Mouse (Mus musculus) heart, embryonic 10.5 days (tissue): ENCODE results near the gene Sema3g. TPM values are rescaled to one million over a fixed set of nuclear protein-coding genes. Genes with fewer than 3 reads are reported as not detected.
A peak's percentile ranks its signal among the peaks of the same experiment; 100 is the strongest.

Experiments used
- DNase-seq: peaks from one replicate; pipeline ENCODE4 v3.0.0-alpha.2; 2017; ENCODE audit warnings: low spot score
- H3K27ac ChIP-seq: fragments of 300-500 bp; sonication (generic); 2 replicates; pipeline ENCODE4 v1.5.1; 2016; ENCODE audit warnings: mild to moderate bottlenecking
- H3K27me3 ChIP-seq: fragments of 300-500 bp; sonication (generic); 2 replicates; pipeline ENCODE4 v1.6.1; 2016; ENCODE audit warnings: mild to moderate bottlenecking; ENCODE audit not compliant: poor library complexity, insufficient read depth, severe bottlenecking
- H3K36me3 ChIP-seq: fragments of 300-500 bp; sonication (generic); 2 replicates; pipeline ENCODE4 v1.6.1; 2016; ENCODE audit warnings: mild to moderate bottlenecking, moderate library complexity
- H3K4me1 ChIP-seq: fragments of 300-500 bp; sonication (generic); 2 replicates; pipeline ENCODE4 v1.6.1; 2016; ENCODE audit warnings: mild to moderate bottlenecking
- H3K4me3 ChIP-seq: fragments of 300-500 bp; sonication (generic); 2 replicates; pipeline ENCODE4 v1.5.1; 2016; ENCODE audit warnings: mild to moderate bottlenecking, moderate library complexity
- H3K9me3 ChIP-seq: fragments of 300-500 bp; sonication (generic); 2 replicates; pipeline ENCODE4 v1.6.1; 2016; ENCODE audit warnings: mild to moderate bottlenecking, moderate library complexity
- WGBS: fragments of 180-500 bp; shearing (Covaris S2); methylation state at CpG from one replicate; pipeline ENCODE4 v1.1.7; 2016; 5-methylcytosine and 5-hydroxymethylcytosine counted together
- polyA plus RNA-seq: library from polyadenylated mRNA; unstranded; fragments of >200 nt; fragmentation: Nextera tagmentation; extraction: Ambion mirVana; gene quantifications from 2 replicates; pipeline ENCODE4 v1.2.1, GENCODE M21; 2016

The Sema3g gene
- polyA plus RNA-seq, 1 experiment from 2014 or later: 0.54 TPM

DNA sequence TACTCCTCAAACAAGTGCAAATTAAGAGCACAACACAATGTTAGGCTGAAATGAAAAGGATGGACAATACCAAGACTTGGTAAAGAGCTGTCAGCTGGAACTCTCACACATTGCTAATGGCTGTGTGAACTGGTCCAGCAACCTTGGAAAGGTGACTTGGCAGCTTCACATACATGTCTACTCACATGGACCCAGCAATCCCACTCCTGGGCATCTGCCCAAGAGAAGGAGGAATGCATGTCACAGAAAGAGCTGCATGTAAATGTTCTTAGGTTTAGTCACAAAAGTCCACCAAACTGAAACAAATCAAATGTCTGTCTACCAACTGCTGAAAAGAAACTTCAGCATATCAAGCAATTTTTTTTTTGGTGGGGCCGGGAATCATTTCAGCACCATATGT is 28.3 kb downstream of the Sema3g start:
- Histone ChIP-seq H3K36me3 (no peaks in the 10 kb centered on the region), H3K27ac (no peak overlapping the region), H3K4me3 (no peak overlapping the region), H3K27me3 (no peaks in the 10 kb centered on the region), H3K4me1 (peaks cover 8% of the 10 kb centered on the region; the same call in 1 of the 2 replicates), H3K9me3 (no peaks in the 10 kb centered on the region)
- no peak for DNase-seq
- WGBS: 64% methylated on average over 1 of the region's 1 CpGs

GRCm38 (mm10) chr14:31248396-31248795 is 30.7 kb downstream of the Sema3g start:
- Histone ChIP-seq H3K27ac (no peak overlapping the region), H3K4me3 (no peak overlapping the region), H3K27me3 (no peaks in the 10 kb centered on the region), H3K9me3 (no peaks in the 10 kb centered on the region), H3K36me3 (peaks cover 10% of the 10 kb centered on the region), H3K4me1 (peaks cover 18% of the 10 kb centered on the region)
- DNase-seq: no peak
- 89% methylated on average over 6 of the region's 6 CpGs for WGBS

DNA sequence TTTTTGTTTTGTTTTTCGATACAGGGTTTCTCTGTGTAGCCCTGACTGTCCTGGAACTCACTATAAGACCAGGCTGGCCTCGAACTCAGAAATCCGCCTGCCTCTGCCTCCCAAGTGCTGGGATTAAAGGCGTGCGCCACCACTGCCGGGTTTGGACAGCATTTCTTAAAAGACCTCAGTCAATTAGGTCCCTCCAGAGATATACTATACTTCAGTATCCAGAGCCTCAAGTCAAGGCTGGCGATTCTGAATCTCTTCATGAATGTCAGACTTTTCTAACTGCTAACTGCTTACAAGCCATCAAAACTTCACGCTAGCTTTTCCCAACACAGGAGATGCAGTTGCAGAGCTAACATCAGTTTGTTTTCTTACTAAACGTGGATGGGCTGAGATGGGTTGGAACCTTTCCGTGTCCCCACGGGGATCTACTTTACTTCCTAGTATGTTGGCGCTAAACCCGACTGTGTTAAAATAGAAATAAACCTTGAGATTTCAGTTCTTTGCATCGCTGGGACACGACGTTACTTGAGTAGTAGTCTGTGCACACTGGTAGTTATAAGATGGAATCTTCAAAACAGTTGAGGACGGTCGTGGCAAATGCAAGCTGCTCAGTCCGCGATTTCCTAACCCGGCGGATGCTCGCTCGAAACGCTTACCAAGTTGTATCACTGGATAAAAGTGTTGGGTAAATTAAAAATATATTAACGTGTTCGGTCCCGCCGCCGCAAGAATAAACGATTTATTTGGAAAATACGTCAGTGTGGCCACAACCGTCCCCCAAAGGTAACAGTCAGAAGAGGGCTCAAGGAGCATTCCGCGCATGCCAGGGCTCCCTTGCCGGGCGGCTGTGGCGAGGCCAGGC is 32.8 kb downstream of the Sema3g start:
- no peak for DNase-seq
- H3K27me3 ChIP-seq: no peaks in the 10 kb centered on the region
- H3K4me3 ChIP-seq: peak overlapping the region; percentile 95
- no peaks in the 10 kb centered on the region for H3K9me3 ChIP-seq
- peaks cover 30% of the 10 kb centered on the region for H3K36me3 ChIP-seq
- peaks cover 18% of the 10 kb centered on the region for H3K4me1 ChIP-seq
- 20% methylated on average over 38 of the region's 38 CpGs for WGBS
- H3K27ac ChIP-seq: peak overlapping the region; percentile 99

- H3K4me3 ChIP-seq: peak within 1 kb of the TSS; percentile 95
- DNase-seq: peak; percentile 97
- no peaks in the 10 kb centered on the region for H3K9me3 ChIP-seq
- peak within 1 kb of the TSS; percentile 99 for H3K27ac ChIP-seq
- H3K4me1 ChIP-seq: peaks cover 18% of the 10 kb centered on the region
- WGBS: under 1% methylated on average over 70 of the region's 75 CpGs
- H3K27me3 ChIP-seq: no peaks in the 10 kb centered on the region
- peaks cover 37% of the 10 kb centered on the region for H3K36me3 ChIP-seq
Measured at GRCm38 (mm10) chr14:31251084-31251604, 33.5 kb downstream of the Sema3g start, which contains the start of the genes Phf7 and Bap1. Gene Phf7, minus strand, starts transcription at chr14:31251317. Gene Bap1, plus strand, starts transcription at chr14:31251450.

GRCm38 (mm10) chr14:31251626-31252025 is 34.0 kb downstream of the Sema3g start:
- DNase-seq: no peak
- 0% methylated on average over 18 of the region's 18 CpGs for WGBS
- peak overlapping the region; percentile 95 for H3K4me3 ChIP-seq
- peak overlapping the region; percentile 99 for H3K27ac ChIP-seq
- H3K36me3 ChIP-seq: peaks cover 42% of the 10 kb centered on the region
- no peaks in the 10 kb centered on the region for H3K27me3 ChIP-seq
- H3K4me1 ChIP-seq: peaks cover 15% of the 10 kb centered on the region
- no peaks in the 10 kb centered on the region for H3K9me3 ChIP-seq

GRCm38 (mm10) chr14:31252091-31252490 is 34.4 kb downstream of the Sema3g start:
- WGBS: 87% methylated on average over 5 of the region's 5 CpGs
- no peaks in the 10 kb centered on the region for H3K27me3 ChIP-seq
- H3K27ac ChIP-seq: peak overlapping the region; percentile 99

GRCm38 (mm10) chr14:31258476-31259050 is 40.9 kb downstream of the Sema3g start:
- H3K4me3 ChIP-seq: no peak overlapping the region
- 94% methylated on average over 14 of the region's 14 CpGs for WGBS
- no peaks in the 10 kb centered on the region for H3K4me1 ChIP-seq
- no peak for DNase-seq
- no peaks in the 10 kb centered on the region for H3K27me3 ChIP-seq
- no peak overlapping the region for H3K27ac ChIP-seq
- peaks cover 93% of the 10 kb centered on the region for H3K36me3 ChIP-seq
- H3K9me3 ChIP-seq: no peaks in the 10 kb centered on the region

More at GRCm38 (mm10) chr14:31252091-31252490, 34.4 kb downstream of the Sema3g start:
- peaks cover 15% of the 10 kb centered on the region for H3K4me1 ChIP-seq
- H3K4me3 ChIP-seq: peak overlapping the region; percentile 95
- H3K36me3 ChIP-seq: peaks cover 46% of the 10 kb centered on the region
- no peaks in the 10 kb centered on the region for H3K9me3 ChIP-seq
- DNase-seq: no peak

- no peak for DNase-seq
- no peak overlapping the region for H3K4me3 ChIP-seq
- no peaks in the 10 kb centered on the region for H3K27me3 ChIP-seq
- no peaks in the 10 kb centered on the region for H3K4me1 ChIP-seq
- 93% methylated on average over 4 of the region's 4 CpGs for WGBS
- peaks cover 74% of the 10 kb centered on the region for H3K36me3 ChIP-seq
- no peaks in the 10 kb centered on the region for H3K9me3 ChIP-seq
- H3K27ac ChIP-seq: no peak overlapping the region
Measured at GRCm38 (mm10) chr14:31260374-31260773, 42.7 kb downstream of the Sema3g start.

DNA sequence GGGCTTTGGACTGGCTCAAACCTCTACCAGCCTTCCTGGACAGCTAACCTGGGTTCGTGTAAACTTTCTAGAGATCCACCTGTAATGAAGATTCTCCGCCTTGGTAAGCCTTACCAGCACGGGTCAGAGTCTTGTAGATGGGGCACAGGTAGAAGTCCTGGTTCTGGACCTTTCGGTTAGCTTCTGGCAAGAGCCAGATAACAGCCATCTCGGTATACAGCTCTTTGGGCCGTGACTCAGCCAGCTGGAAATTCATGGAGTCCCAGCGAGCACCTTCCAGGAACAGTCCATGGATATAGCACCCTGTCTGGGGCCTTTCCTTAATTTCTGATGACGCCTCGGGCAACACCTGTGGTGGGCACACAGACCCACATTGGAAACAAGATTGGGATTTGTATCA is 43.3 kb downstream of the Sema3g start:
- H3K4me3 ChIP-seq: no peak overlapping the region
- H3K4me1 ChIP-seq: no peaks in the 10 kb centered on the region
- H3K27ac ChIP-seq: no peak overlapping the region
- H3K27me3 ChIP-seq: no peaks in the 10 kb centered on the region
- peaks cover 69% of the 10 kb centered on the region for H3K36me3 ChIP-seq
- 93% methylated on average over 9 of the region's 9 CpGs for WGBS
- no peak for DNase-seq
- H3K9me3 ChIP-seq: no peaks in the 10 kb centered on the region

GRCm38 (mm10) chr14:31267649-31268048 is 50.0 kb downstream of the Sema3g start:
- Histone ChIP-seq H3K4me1 (peaks cover 13% of the 10 kb centered on the region), H3K9me3 (no peaks in the 10 kb centered on the region), H3K27ac (no peak overlapping the region), H3K4me3 (no peak overlapping the region), H3K36me3 (0 out of 2 replicates have a peak, but pooled peaks cover 4% of the 10 kb centered on the region), H3K27me3 (peaks cover 28% of the 10 kb centered on the region; the same call in 1 of the 2 replicates)
- no peak for DNase-seq
- 83% methylated on average over 11 of the region's 11 CpGs for WGBS

DNA sequence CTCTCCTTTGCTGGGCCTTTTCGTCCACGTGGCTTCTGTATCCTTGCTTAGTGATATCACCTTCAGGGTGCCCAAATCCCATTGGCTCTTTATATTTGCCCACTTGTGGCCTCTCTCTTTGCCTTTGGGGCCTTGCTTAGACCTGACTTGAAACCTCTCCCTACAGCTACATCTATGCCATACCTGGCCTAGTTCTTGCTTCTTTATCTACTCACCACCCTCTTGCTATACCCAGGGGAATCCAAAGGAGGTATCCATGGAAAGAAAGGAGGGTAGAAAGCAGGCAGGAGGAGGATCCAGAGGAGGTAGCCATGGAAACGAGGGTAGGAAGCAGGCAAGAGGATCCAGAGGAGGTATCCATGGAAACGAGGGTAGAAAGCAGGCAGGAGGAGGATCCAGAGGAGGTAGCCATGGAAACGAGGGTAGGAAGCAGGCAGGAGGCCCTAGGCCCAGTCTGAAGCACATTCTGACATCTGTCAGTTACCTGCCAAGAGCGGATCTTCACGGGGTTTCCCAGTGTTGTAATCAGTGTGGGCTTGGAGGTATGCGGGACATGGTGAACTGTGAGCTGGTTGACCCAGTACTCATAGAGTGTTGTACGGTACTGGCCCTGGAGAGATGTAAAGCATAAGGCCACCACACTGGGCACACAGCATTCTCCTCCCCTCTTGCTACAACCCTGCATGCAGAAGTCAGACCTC is 50.8 kb downstream of the Sema3g start:
- H3K4me3 ChIP-seq: no peak overlapping the region
- H3K27ac ChIP-seq: no peak overlapping the region
- no peaks in the 10 kb centered on the region for H3K36me3 ChIP-seq
- H3K9me3 ChIP-seq: no peaks in the 10 kb centered on the region
- 71% methylated on average over 9 of the region's 9 CpGs for WGBS
- H3K4me1 ChIP-seq: peaks cover 13% of the 10 kb centered on the region
- H3K27me3 ChIP-seq: peaks cover 28% of the 10 kb centered on the region; the same call in 1 of the 2 replicates
- DNase-seq: no peak

DNA sequence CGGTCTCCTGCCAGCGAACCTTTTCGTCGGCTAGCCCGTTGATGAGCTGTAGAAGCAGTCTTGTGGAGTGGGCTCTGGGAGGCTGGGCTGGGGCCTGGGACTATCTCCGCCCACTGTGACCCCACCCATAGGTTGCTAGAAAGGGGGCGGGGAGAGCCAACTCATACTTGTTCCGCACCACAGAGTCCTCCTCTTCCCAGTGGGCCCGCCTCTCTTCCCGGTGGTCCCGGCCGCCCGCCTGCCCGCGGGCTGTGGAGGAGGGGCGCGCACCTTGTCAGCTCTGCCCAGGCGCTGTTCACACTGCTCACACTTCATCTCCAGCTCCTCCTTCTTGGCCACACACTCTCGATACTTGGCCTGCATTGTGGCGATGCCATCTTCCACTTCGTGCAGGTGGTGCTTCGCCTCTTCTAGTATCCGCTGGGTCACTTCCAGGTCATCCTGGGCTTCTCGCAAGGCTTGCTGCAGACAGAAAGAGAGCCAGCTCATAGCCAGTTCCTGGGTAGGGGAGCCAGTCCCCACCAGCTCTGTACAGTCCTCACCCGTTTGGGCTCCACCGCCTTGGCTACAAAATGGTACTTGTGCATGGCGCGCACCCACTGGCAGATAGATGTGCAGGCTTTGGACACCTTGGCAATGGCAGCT is 51.9 kb downstream of the Sema3g start:
- H3K36me3 ChIP-seq: no peaks in the 10 kb centered on the region
- H3K9me3 ChIP-seq: no peaks in the 10 kb centered on the region
- H3K27me3 ChIP-seq: peaks cover 28% of the 10 kb centered on the region; the same call in 1 of the 2 replicates
- peak overlapping the region; percentile 57 for H3K4me3 ChIP-seq
- peak; percentile 87 for DNase-seq
- peak overlapping the region; percentile 78 for H3K27ac ChIP-seq
- 12% methylated on average over 28 of the region's 28 CpGs for WGBS
- peaks cover 13% of the 10 kb centered on the region for H3K4me1 ChIP-seq
